In the genomic region with DNA sequence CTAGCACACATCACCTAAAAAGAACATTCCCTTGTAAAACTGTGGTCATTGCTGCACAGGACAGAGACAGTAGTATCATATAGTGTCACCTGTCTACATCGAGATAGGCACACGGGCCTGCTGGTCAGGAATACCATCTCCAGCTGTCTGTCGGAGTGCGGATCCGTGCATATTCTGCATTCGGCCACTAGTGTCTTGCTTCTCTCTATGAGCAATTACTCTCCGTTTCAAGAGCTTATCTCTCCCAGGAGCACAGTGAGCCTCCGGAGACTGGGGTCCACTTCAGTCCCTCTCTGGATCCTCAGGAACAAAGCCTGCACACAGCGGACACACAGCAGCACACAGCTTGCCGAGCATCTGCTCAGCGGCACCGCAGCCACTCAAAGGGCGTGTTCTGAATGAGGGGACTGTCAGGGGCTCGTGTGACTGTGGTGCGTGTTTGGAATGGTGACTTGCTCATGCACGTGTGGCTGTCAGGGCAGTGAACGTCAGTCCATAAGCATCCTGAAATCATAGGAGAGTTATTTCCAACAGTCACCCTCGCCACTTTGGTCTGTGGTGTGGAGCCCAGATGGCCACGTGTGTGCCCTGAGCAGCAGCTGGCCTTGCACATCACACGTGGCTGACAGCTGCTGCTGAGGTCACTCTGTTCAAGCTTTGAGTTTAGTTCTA, we compare ENCODE assay signal across 10 mouse cellular contexts. TPM values are rescaled to one million over a fixed set of nuclear protein-coding genes. Genes with fewer than 3 reads are reported as not detected.
DNase-seq lines count a peak whose midpoint lies in the region; ATAC-seq and TF ChIP-seq lines count a peak whose summit lies in the region.
"Had no signal": no experiment of that assay in that cellular context is flagged by ENCODE, and none has a peak within 500 bp of the region (broad histone marks: within the 10 kb centered on the region; RNA-seq: fewer than 3 reads in every experiment).

No protein-coding gene starts in this region.

- no peak for DNase-seq in left cerebral cortex, adult 2 months (ENCODE audit: extremely low spot score in 1 of 2, low spot score in 2 of 2)
- no peak for DNase-seq in left cerebral cortex, adult 18-20 months (ENCODE audit: low spot score in 2 of 2)
- peak; percentile 60 for DNase-seq in gastrocnemius, postnatal 25 days
- peak; percentile 34 for DNase-seq in midbrain, postnatal 0 days (ENCODE audit: low spot score)
- DNase-seq in thymus, postnatal 14 days, result no peak
- DNase-seq: kidney, adult 2 months had no signal

- 65% methylated on average over 20 of the region's 20 CpGs for WGBS in intestine, embryonic 15.5 days
- WGBS in midbrain, postnatal 0 days, result 53% methylated on average over 20 of the region's 20 CpGs
- 76% methylated on average over 20 of the region's 20 CpGs for WGBS in kidney, embryonic 16.5 days

- peak overlapping the region; percentile 91 for H3K27ac ChIP-seq in left cerebral cortex, adult 2 months
- no peak overlapping the region for H3K27ac ChIP-seq in intestine, embryonic 15.5 days
- H3K27ac ChIP-seq in midbrain, postnatal 0 days (ENCODE audit: low read depth, low read length), result no peak overlapping the region
- H3K27ac ChIP-seq in kidney, embryonic 16.5 days (ENCODE audit: low read length), result no peak overlapping the region

- intact Hi-C loops in left cerebral cortex, adult 2 months (cut with DNase I), result loop anchor here (5.0 kb wide), 1 partner anchor 47 kb away; no protein-coding TSS in a partner anchor

- peak; percentile 34 for TF ChIP-seq CTCF in left cerebral cortex, adult 2 months (IDR thresholded peaks at IDR 0.05)
- TF ChIP-seq CTCF in midbrain, postnatal 0 days (IDR thresholded peaks at IDR 0.05), result no peak

- no peak for ATAC-seq in intestine, embryonic 15.5 days
- ATAC-seq in midbrain, postnatal 0 days (ENCODE audit: low FRiP score), result no peak
- ATAC-seq in megakaryocyte, adult 5-6 weeks (ENCODE audit: poor library complexity, severe bottlenecking), result no peak
- ATAC-seq in kidney, embryonic 16.5 days (ENCODE audit: low FRiP score, low TSS enrichment), result no peak

- H3K36me3 ChIP-seq in intestine, embryonic 15.5 days, result no peaks in the 10 kb centered on the region
- no peaks in the 10 kb centered on the region for H3K36me3 ChIP-seq in midbrain, postnatal 0 days (ENCODE audit: insufficient read depth, low read length)
- no peaks in the 10 kb centered on the region for H3K36me3 ChIP-seq in kidney, embryonic 16.5 days (ENCODE audit: insufficient read depth, low read length)

- no peaks in the 10 kb centered on the region for H3K9me3 ChIP-seq in intestine, embryonic 15.5 days
- H3K9me3 ChIP-seq in midbrain, postnatal 0 days (ENCODE audit: low read length), result no peaks in the 10 kb centered on the region
- no peaks in the 10 kb centered on the region for H3K9me3 ChIP-seq in kidney, embryonic 16.5 days (ENCODE audit: low read length)
- H3K9me3 ChIP-seq: megakaryocyte, embryonic 14.5 days had no signal

- peak overlapping the region; percentile 86 for H3K4me3 ChIP-seq in left cerebral cortex, adult 2 months
- H3K4me3 ChIP-seq in intestine, embryonic 15.5 days (replicated peaks), result no peak overlapping the region
- H3K4me3 ChIP-seq in midbrain, postnatal 0 days (ENCODE audit: low read depth, low read length), result no peak overlapping the region
- H3K4me3 ChIP-seq in kidney, embryonic 16.5 days (ENCODE audit: low read length), result no peak overlapping the region
- H3K4me3 ChIP-seq: megakaryocyte, embryonic 14.5 days had no signal

- H3K27me3 ChIP-seq in intestine, embryonic 15.5 days (replicated peaks), result no peaks in the 10 kb centered on the region
- peaks cover 16% of the 10 kb centered on the region; the same call in 1 of the 2 replicates for H3K27me3 ChIP-seq in midbrain, postnatal 0 days (ENCODE audit: insufficient read depth, low read length)
- peaks cover 4% of the 10 kb centered on the region; the same call in 1 of the 2 replicates for H3K27me3 ChIP-seq in kidney, embryonic 16.5 days (ENCODE audit: insufficient read depth, low read length)

- no peak overlapping the region for H3K9ac ChIP-seq in intestine, embryonic 15.5 days
- H3K9ac ChIP-seq in midbrain, postnatal 0 days (replicated peaks; ENCODE audit: low read length, poor library complexity, severe bottlenecking), result no peak overlapping the region
- no peak overlapping the region for H3K9ac ChIP-seq in kidney, embryonic 16.5 days (replicated peaks; ENCODE audit: low read length)

- H3K4me2 ChIP-seq in intestine, embryonic 15.5 days (replicated peaks), result 0 out of 2 replicates have a peak overlapping the region, but pooled peaks have one; percentile 1
- H3K4me2 ChIP-seq in midbrain, postnatal 0 days (ENCODE audit: low read depth, low read length, poor library complexity, severe bottlenecking), result no peak overlapping the region
- no peak overlapping the region for H3K4me2 ChIP-seq in kidney, embryonic 16.5 days (replicated peaks; ENCODE audit: low read depth, low read length)

- H3K4me1 ChIP-seq in intestine, embryonic 15.5 days (replicated peaks), result peaks cover 36% of the 10 kb centered on the region
- peaks cover 2% of the 10 kb centered on the region; the same call in 1 of the 2 replicates for H3K4me1 ChIP-seq in midbrain, postnatal 0 days (ENCODE audit: insufficient read depth, low read length)
- peaks cover 33% of the 10 kb centered on the region for H3K4me1 ChIP-seq in kidney, embryonic 16.5 days (ENCODE audit: insufficient read depth, low read length)

RNA-seq across cellular contexts. Expression of gene Mical2, which starts 3.3 kb away (rescaled TPM):
- total RNA-seq in left cerebral cortex, adult 2 months (2021), result 100 to 1,000 TPM; 652 to 703 TPM
- 100 to 1,000 TPM; 503 to 562 TPM for total RNA-seq in left cerebral cortex, adult 18-20 months (2021)
- 100 to 1,000 TPM in 1 of 2 experiments, 10 to 100 TPM in 1; 36.1 to 131 TPM for total RNA-seq in gastrocnemius, postnatal 25 days (2021)
- polyA plus RNA-seq in intestine, embryonic 15.5 days (2015; fragmentation: Nextera tagmentation; extraction: Ambion mirVana), result 18.6 and 19.4 TPM in 2 replicates
- total RNA-seq in midbrain, postnatal 0 days (2014; rRNA removed), result 11.0 and 12.5 TPM in 2 replicates
- polyA plus RNA-seq in midbrain, postnatal 0 days (2015; fragmentation: Nextera tagmentation; extraction: Ambion mirVana), result 5.8 and 6.2 TPM in 2 replicates
- total RNA-seq in megakaryocyte, adult 5-6 weeks (2015), result 1.1 and 1.8 TPM in 2 replicates
- total RNA-seq in megakaryocyte, adult 5-6 weeks (2017), result 0.69 and 1.1 TPM in 2 replicates
- 7.9 and 8.3 TPM in 2 replicates for polyA plus RNA-seq in kidney, embryonic 16.5 days (2015; fragmentation: Nextera tagmentation; extraction: Ambion mirVana)

Comparison
In these comparisons a context has a peak if more than half of its experiments do, and no peak if none do; other contexts are left out.
1. DNase-seq: peak in gastrocnemius, postnatal 25 days (single experiment) and midbrain, postnatal 0 days (single experiment); none in left cerebral cortex, adult 2 months (0 of 2), left cerebral cortex, adult 18-20 months (0 of 2) and thymus, postnatal 14 days (single experiment).